ENCODE assay signal across 8 mouse cellular contexts in the genomic region with DNA sequence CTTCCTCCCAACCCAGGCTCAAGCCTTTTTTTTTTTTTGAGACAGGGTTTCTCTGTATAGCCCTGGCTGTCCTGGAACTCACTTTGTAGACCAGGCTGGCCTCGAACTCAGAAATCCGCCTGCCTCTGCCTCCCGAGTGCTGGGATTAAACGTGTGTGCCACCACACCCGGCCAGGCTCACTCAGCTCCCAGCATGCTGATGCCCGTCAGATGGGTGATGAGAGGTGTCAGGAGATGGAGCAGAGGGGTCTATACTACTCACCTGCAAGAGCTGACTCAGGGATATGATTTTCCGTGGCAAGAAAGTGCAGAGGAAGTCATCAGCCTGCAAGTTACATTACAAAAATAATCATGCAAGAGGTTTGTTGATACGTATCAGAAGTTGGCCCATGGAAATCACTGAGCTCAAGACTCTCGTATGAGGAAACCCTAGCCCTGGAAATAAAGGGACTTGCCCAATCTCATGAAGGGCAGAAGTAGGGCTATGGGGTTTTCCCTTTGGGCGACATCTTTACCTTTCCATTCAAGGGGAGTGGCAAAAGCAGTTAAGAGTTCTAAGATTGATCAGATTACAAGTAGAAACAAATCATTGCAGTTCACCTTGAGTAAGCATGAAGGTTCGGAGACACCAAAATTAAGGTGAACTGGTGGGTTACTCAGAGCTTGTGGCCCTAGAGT. TPM values are rescaled to one million over a fixed set of nuclear protein-coding genes. Genes with fewer than 3 reads are reported as not detected.
DNase-seq lines count a peak whose midpoint lies in the region; ATAC-seq lines count a peak whose summit lies in the region.

No protein-coding gene starts in this region.

- ATAC-seq in kidney, embryonic 14.5 days (ENCODE audit: low FRiP score, low TSS enrichment) = no peak
- ATAC-seq in hindbrain, embryonic 14.5 days (ENCODE audit: low FRiP score) = no peak
- no peak for ATAC-seq in midbrain, embryonic 16.5 days

- no peaks in the 10 kb centered on the region for H3K27me3 ChIP-seq in kidney, embryonic 14.5 days (ENCODE audit: control insufficient read depth, insufficient read depth, low read length)
- H3K27me3 ChIP-seq in hindbrain, embryonic 14.5 days (ENCODE audit: control insufficient read depth, insufficient read depth, low read length) = no peaks in the 10 kb centered on the region
- no peaks in the 10 kb centered on the region for H3K27me3 ChIP-seq in midbrain, embryonic 16.5 days (ENCODE audit: control insufficient read depth, insufficient read depth, low read depth, low read length)

- peak overlapping the region; percentile 71; the same call in 1 of the 2 replicates for H3K27ac ChIP-seq in kidney, embryonic 14.5 days (ENCODE audit: low read depth, low read length)
- peak overlapping the region; percentile 95 for H3K27ac ChIP-seq in hindbrain, embryonic 14.5 days
- H3K27ac ChIP-seq in midbrain, embryonic 16.5 days (ENCODE audit: low read length) = peak overlapping the region; percentile 91

- 82% methylated on average over 11 of the region's 11 CpGs for WGBS in kidney, embryonic 14.5 days
- WGBS in hindbrain, embryonic 14.5 days = 89% methylated on average over 11 of the region's 11 CpGs
- 91% methylated on average over 11 of the region's 11 CpGs for whole genome bisulfite sequencing in midbrain, embryonic 16.5 days

- DNase-seq in kidney, adult 9 months = no peak
- peak; percentile 34 for DNase-seq in NIH3T3 (ENCODE audit: low read depth)
- no peak for DNase-seq in hindbrain, embryonic 14.5 days (ENCODE audit: low spot score)
- DNase-seq in adrenal gland, postnatal 10 days = no peak
- no peak for DNase-seq in thymus, postnatal 25 days
- no peak for DNase-seq in kidney, postnatal 10 days

- peak overlapping the region; percentile 96 for H3K4me3 ChIP-seq in kidney, embryonic 14.5 days (ENCODE audit: low read length)
- peak overlapping the region; percentile 74 for H3K4me3 ChIP-seq in hindbrain, embryonic 14.5 days (replicated peaks; ENCODE audit: low read length)
- peak overlapping the region; percentile 91 for H3K4me3 ChIP-seq in midbrain, embryonic 16.5 days (ENCODE audit: low read depth, low read length)

- H3K4me1 ChIP-seq in kidney, embryonic 14.5 days (ENCODE audit: control insufficient read depth, insufficient read depth, low read length) = peaks cover 17% of the 10 kb centered on the region
- H3K4me1 ChIP-seq in hindbrain, embryonic 14.5 days (replicated peaks; ENCODE audit: control insufficient read depth, insufficient read depth, low read length) = peaks cover 22% of the 10 kb centered on the region
- H3K4me1 ChIP-seq in midbrain, embryonic 16.5 days (ENCODE audit: control insufficient read depth, insufficient read depth, low read length) = peaks cover 29% of the 10 kb centered on the region

- peaks cover 17% of the 10 kb centered on the region for H3K36me3 ChIP-seq in kidney, embryonic 14.5 days (ENCODE audit: control insufficient read depth, insufficient read depth, low read length)
- peaks cover 29% of the 10 kb centered on the region for H3K36me3 ChIP-seq in hindbrain, embryonic 14.5 days (replicated peaks; ENCODE audit: control insufficient read depth, insufficient read depth)
- H3K36me3 ChIP-seq in midbrain, embryonic 16.5 days (ENCODE audit: control insufficient read depth, insufficient read depth, low read length) = peaks cover 6% of the 10 kb centered on the region; the same call in 1 of the 2 replicates

- H3K9me3 ChIP-seq in kidney, embryonic 14.5 days (ENCODE audit: control insufficient read depth, low read length) = no peaks in the 10 kb centered on the region
- no peaks in the 10 kb centered on the region for H3K9me3 ChIP-seq in hindbrain, embryonic 14.5 days (ENCODE audit: control insufficient read depth, low read length)
- H3K9me3 ChIP-seq in midbrain, embryonic 16.5 days (replicated peaks; ENCODE audit: control insufficient read depth, low read length, poor library complexity, severe bottlenecking) = no peaks in the 10 kb centered on the region

- H3K4me2 ChIP-seq in kidney, embryonic 14.5 days (replicated peaks; ENCODE audit: low read depth, low read length) = peak overlapping the region; percentile 89
- H3K4me2 ChIP-seq in hindbrain, embryonic 14.5 days (replicated peaks) = peak overlapping the region; percentile 86
- peak overlapping the region; percentile 95 for H3K4me2 ChIP-seq in midbrain, embryonic 16.5 days (ENCODE audit: low read length)

- H3K9ac ChIP-seq in kidney, embryonic 14.5 days (ENCODE audit: low read depth, low read length) = peak overlapping the region; percentile 75; the same call in 1 of the 2 replicates
- H3K9ac ChIP-seq in hindbrain, embryonic 14.5 days = peak overlapping the region; percentile 80
- H3K9ac ChIP-seq in midbrain, embryonic 16.5 days (ENCODE audit: low read depth, low read length) = peak overlapping the region; percentile 86

RNA-seq across cellular contexts. Expression of a gene that starts 1.0 kb away (rescaled TPM):
- polyA plus RNA-seq in kidney, embryonic 14.5 days (2014; fragmentation: Nextera tagmentation; extraction: Ambion mirVana) = 224 and 286 TPM in 2 replicates
- polyA plus RNA-seq in hindbrain, embryonic 14.5 days (2014; fragmentation: Nextera tagmentation; extraction: Ambion mirVana) = 152 and 179 TPM in 2 replicates
- 174 and 183 TPM in 2 replicates for polyA plus RNA-seq in midbrain, embryonic 16.5 days (2015; fragmentation: Nextera tagmentation; extraction: Ambion mirVana)
- 100 to 1,000 TPM; 349 to 362 TPM for total RNA-seq in adrenal gland, postnatal 10 days (2021)

RNA-seq across cellular contexts. Expression of a gene that starts 1.6 kb away (rescaled TPM):
- polyA plus RNA-seq in kidney, embryonic 14.5 days (2014; fragmentation: Nextera tagmentation; extraction: Ambion mirVana) = 12.4 and 17.7 TPM in 2 replicates
- 12.5 and 20.4 TPM in 2 replicates for polyA plus RNA-seq in hindbrain, embryonic 14.5 days (2014; fragmentation: Nextera tagmentation; extraction: Ambion mirVana)
- polyA plus RNA-seq in midbrain, embryonic 16.5 days (2015; fragmentation: Nextera tagmentation; extraction: Ambion mirVana) = 24.6 and 27.2 TPM in 2 replicates
- total RNA-seq in adrenal gland, postnatal 10 days (2021) = 10 to 100 TPM; 26.7 to 36.2 TPM

RNA-seq across cellular contexts. Expression of a gene that starts 4.8 kb away (rescaled TPM):
- 5.6 and 7.5 TPM in 2 replicates for polyA plus RNA-seq in kidney, embryonic 14.5 days (2014; fragmentation: Nextera tagmentation; extraction: Ambion mirVana)
- 37.2 and 39.2 TPM in 2 replicates for polyA plus RNA-seq in hindbrain, embryonic 14.5 days (2014; fragmentation: Nextera tagmentation; extraction: Ambion mirVana)
- polyA plus RNA-seq in midbrain, embryonic 16.5 days (2015; fragmentation: Nextera tagmentation; extraction: Ambion mirVana) = 31.6 and 46.9 TPM in 2 replicates
- 10 to 100 TPM; 43.9 to 57.2 TPM for total RNA-seq in adrenal gland, postnatal 10 days (2021)

RNA-seq across cellular contexts. Expression of a gene that starts 12.0 kb away (rescaled TPM):
- polyA plus RNA-seq in kidney, embryonic 14.5 days (2014; fragmentation: Nextera tagmentation; extraction: Ambion mirVana) = 131 and 142 TPM in 2 replicates
- polyA plus RNA-seq in hindbrain, embryonic 14.5 days (2014; fragmentation: Nextera tagmentation; extraction: Ambion mirVana) = 192 and 207 TPM in 2 replicates
- 238 and 262 TPM in 2 replicates for polyA plus RNA-seq in midbrain, embryonic 16.5 days (2015; fragmentation: Nextera tagmentation; extraction: Ambion mirVana)
- total RNA-seq in adrenal gland, postnatal 10 days (2021) = 100 to 1,000 TPM; 293 to 337 TPM

RNA-seq across cellular contexts. Expression of a gene that starts 13.5 kb away (rescaled TPM):
- polyA plus RNA-seq in kidney, embryonic 14.5 days (2014; fragmentation: Nextera tagmentation; extraction: Ambion mirVana) = 9.7 and 11.6 TPM in 2 replicates
- 7.4 and 8.0 TPM in 2 replicates for polyA plus RNA-seq in hindbrain, embryonic 14.5 days (2014; fragmentation: Nextera tagmentation; extraction: Ambion mirVana)
- 10.4 and 10.5 TPM in 2 replicates for polyA plus RNA-seq in midbrain, embryonic 16.5 days (2015; fragmentation: Nextera tagmentation; extraction: Ambion mirVana)
- 10 to 100 TPM in 1 of 2 experiments, 1 to 10 TPM in 1; 9.7 to 13.3 TPM for total RNA-seq in adrenal gland, postnatal 10 days (2021)
